Mouse (Mus musculus): ENCODE measurements around the gene Sox5. TPM values are rescaled to one million over a fixed set of nuclear protein-coding genes. Genes with fewer than 3 reads are reported as not detected.

Gene Sox5
- total and polyA plus RNA-seq, 3 experiments: 0.08 to 0.47 (median 0.46) TPM

DNA sequence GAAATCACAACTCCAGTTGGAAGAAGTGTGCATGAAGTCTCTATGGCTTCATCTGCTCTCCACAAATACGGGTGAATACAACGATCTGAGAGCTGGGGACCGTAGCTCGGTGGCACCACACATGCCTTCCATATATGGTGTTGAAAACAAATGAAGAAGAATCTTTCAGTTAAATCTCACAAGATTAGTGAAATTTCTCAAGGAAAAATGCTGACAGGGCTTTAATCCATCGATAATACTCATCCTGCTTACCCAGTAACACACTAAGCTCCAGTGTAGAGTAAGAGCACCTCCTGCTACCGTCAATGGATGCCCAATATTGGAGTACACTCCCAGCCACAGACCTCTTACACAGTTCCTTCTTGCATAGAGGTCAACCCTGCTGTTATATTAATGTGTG lies 678.2 kb downstream of the Sox5 start:
- H3K27me3 ChIP-seq (replicated peaks): no peaks in the 10 kb centered on the region
- no peaks in the 10 kb centered on the region for H3K4me1 ChIP-seq (ENCODE audit: control insufficient read depth in 1 of 2, insufficient read depth in 2 of 2)
- H3K27ac ChIP-seq (ENCODE audit: insufficient read depth, low read depth): no peak overlapping the region
- H3K4me3 ChIP-seq (replicated peaks in 1 of 3; ENCODE audit: low read depth in 2 of 3, low read length in 2 of 3, poor library complexity in 1 of 3): no peak overlapping the region
- H3K79me2 ChIP-seq (replicated peaks; ENCODE audit: control insufficient read depth, extremely low read depth, insufficient read depth, poor library complexity, severe bottlenecking): no peaks in the 10 kb centered on the region
- in situ Hi-C loops (cut with MboI; ENCODE audit: low pct_ligation_motif_present, low pct_unique_long_range_greater_than_20kb, low sequenced_read_pairs) (no loop called here), dilution Hi-C loops (cut with MboI; ENCODE audit: extremely low pct_ligation_motif_present, extremely low pct_unique_long_range_greater_than_20kb, low sequenced_read_pairs) (no loop called here)
- no peak for TF ChIP-seq NRF1 (IDR thresholded peaks at IDR 0.05; ENCODE audit: low read depth, low read length)
- no peak for TF ChIP-seq MAFK (IDR thresholded peaks at IDR 0.05; ENCODE audit: insufficient replicate concordance, low read length)
- no peak for TF ChIP-seq TCF12 (IDR thresholded peaks at IDR 0.05; ENCODE audit: low read depth, low read length)
- TF ChIP-seq MAZ (IDR thresholded peaks at IDR 0.05; ENCODE audit: low read depth, low read length): no peak
- no peak for TF ChIP-seq PAX5 (IDR thresholded peaks at IDR 0.05; ENCODE audit: low read length)
- no peak for TF ChIP-seq USF2 (conservative IDR thresholded peaks at IDR 0.05; ENCODE audit: low read depth, low read length)
- no peak for TF ChIP-seq HCFC1 (IDR thresholded peaks at IDR 0.05; ENCODE audit: low read depth, low read length)
- no peaks in the 10 kb centered on the region for H3K36me3 ChIP-seq (replicated peaks in 1 of 2; ENCODE audit: control insufficient read depth in 1 of 2, insufficient read depth in 1 of 2, low read length in 1 of 2)
- H3K9me3 ChIP-seq (replicated peaks; ENCODE audit: low read length): peaks cover 4% of the 10 kb centered on the region
- H3K9ac ChIP-seq (ENCODE audit: insufficient read depth, low read depth): no peak overlapping the region
- no peak overlapping the region for H3K4me2 ChIP-seq (ENCODE audit: insufficient read depth, low read depth, poor library complexity, severe bottlenecking)
- no peak for DNase-seq (ENCODE audit: extremely low read depth)

- Histone ChIP-seq H3K9me3 (replicated peaks; ENCODE audit: low read length) (peaks cover 4% of the 10 kb centered on the region), H3K27me3 (replicated peaks) (no peaks in the 10 kb centered on the region), H3K4me3 (replicated peaks in 1 of 3; ENCODE audit: low read depth in 2 of 3, low read length in 2 of 3, poor library complexity in 1 of 3) (no peak overlapping the region), H3K4me1 (ENCODE audit: control insufficient read depth in 1 of 2, insufficient read depth in 2 of 2) (no peaks in the 10 kb centered on the region), H3K36me3 (replicated peaks in 1 of 2; ENCODE audit: control insufficient read depth in 1 of 2, insufficient read depth in 1 of 2, low read length in 1 of 2) (no peaks in the 10 kb centered on the region), H3K9ac (ENCODE audit: insufficient read depth, low read depth) (no peak overlapping the region), H3K4me2 (ENCODE audit: insufficient read depth, low read depth, poor library complexity, severe bottlenecking) (no peak overlapping the region), H3K27ac (ENCODE audit: insufficient read depth, low read depth) (no peak overlapping the region), H3K79me2 (replicated peaks; ENCODE audit: control insufficient read depth, extremely low read depth, insufficient read depth, poor library complexity, severe bottlenecking) (no peaks in the 10 kb centered on the region)
- no peak for TF ChIP-seq NELFE (IDR thresholded peaks at IDR 0.05; ENCODE audit: low read depth, low read length)
- TF ChIP-seq SMC3 (IDR thresholded peaks at IDR 0.05; ENCODE audit: low read depth, low read length): no peak
- TF ChIP-seq GABPA (IDR thresholded peaks at IDR 0.05; ENCODE audit: insufficient replicate concordance, low read depth, low read length): no peak
- TF ChIP-seq MAFK (IDR thresholded peaks at IDR 0.05; ENCODE audit: insufficient replicate concordance, low read length): no peak
- no peak for TF ChIP-seq CTCF (conservative IDR thresholded peaks at IDR 0.05 in 1 of 2, IDR thresholded peaks at IDR 0.05 in 1 of 2; ENCODE audit: low read depth in 2 of 2, low read length in 2 of 2)
- no peak for TF ChIP-seq POLR2AphosphoS2 (IDR thresholded peaks at IDR 0.05; ENCODE audit: low read depth, low read length)
- no peak for TF ChIP-seq CHD2 (IDR thresholded peaks at IDR 0.05; ENCODE audit: low read length)
- no peak for TF ChIP-seq JUN (IDR thresholded peaks at IDR 0.05; ENCODE audit: insufficient read depth, low read depth, low read length)
- no peak for TF ChIP-seq USF1 (IDR thresholded peaks at IDR 0.05; ENCODE audit: low read depth, low read length)
- TF ChIP-seq NRF1 (IDR thresholded peaks at IDR 0.05; ENCODE audit: low read depth, low read length): no peak
- no peak for TF ChIP-seq MXI1 (IDR thresholded peaks at IDR 0.05; ENCODE audit: low read depth, low read length)
- no peak for TF ChIP-seq MEF2A (IDR thresholded peaks at IDR 0.05; ENCODE audit: borderline replicate concordance, low read depth, low read length)
- no peak for TF ChIP-seq RCOR1 (conservative IDR thresholded peaks at IDR 0.05; ENCODE audit: low read depth, low read length)
- no peak for TF ChIP-seq PAX5 (IDR thresholded peaks at IDR 0.05; ENCODE audit: low read length)
- dilution Hi-C loops (cut with MboI; ENCODE audit: extremely low pct_ligation_motif_present, extremely low pct_unique_long_range_greater_than_20kb, low sequenced_read_pairs) (no loop called here), in situ Hi-C loops (cut with MboI; ENCODE audit: low pct_ligation_motif_present, low pct_unique_long_range_greater_than_20kb, low sequenced_read_pairs) (no loop called here)
- peak; percentile 11 for DNase-seq (ENCODE audit: extremely low read depth)
These were observed 680.9 kb downstream of the Sox5 start for GRCm38 (mm10) chr6:144100852-144101251.

Data from CH12.LX (cell line).